Mouse (Mus musculus): Measurements from ENCODE around the gene Babam2. TPM values are rescaled to one million over a fixed set of nuclear protein-coding genes. Genes with fewer than 3 reads are reported as not detected.

Gene Babam2
- total RNA-seq, 2 experiments from 2014 or later, result 55.8 to 84.3 TPM

DNA sequence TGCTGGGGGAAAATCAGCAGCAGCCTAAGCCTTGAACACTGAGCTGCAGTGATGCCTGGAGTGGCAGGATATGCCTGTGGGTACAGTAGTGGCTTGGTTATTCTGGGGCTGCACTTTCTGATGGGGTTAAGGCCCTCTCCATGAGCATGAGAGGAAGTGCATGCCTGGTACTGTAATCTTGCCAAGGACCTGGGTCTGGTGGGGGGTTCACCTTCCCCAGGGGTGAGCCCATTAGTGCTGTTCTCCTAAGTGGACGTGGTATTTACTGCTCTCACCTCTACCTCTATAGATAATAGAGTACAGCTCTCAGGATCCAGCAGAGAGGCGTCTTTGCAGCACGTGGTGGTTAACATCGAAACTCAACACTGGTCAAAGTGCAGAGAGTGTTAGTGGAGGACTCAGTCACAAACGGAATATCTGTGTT, 16.4 kb downstream of the Babam2 start:
- DNase-seq, result no peak

DNA sequence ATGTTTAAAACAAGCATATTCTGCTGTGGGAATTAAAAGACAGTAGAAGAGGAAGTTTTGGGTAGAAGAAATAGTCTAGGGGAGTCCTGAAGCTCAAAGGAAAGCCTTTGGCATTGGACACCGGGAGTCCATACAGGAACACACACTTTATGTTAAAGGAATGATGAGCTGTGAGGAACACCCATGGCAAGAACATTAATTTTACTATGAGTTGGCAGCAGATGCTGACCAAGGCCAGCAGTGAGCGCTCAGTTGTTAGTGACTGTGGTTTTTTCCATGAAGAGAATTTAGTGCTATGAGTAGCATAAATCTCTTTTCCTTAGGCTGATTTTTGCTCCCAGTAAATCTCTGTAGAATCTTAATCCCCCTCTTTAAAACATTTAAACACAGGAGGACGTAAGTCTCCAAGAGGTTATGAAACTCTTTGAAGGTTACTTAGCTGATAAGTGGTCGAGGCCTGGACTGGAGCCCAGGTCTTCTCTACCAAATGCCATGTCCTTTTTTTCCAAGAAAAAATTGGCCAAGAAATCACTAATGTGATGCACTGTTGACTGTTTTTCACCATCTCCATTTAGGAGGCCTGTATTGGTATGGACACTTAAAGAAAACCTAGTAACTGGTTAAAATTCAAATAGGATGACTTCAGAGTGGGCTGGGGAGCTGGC, 18.1 kb downstream of the Babam2 start:
- DNase-seq, result peak; percentile 72

DNA sequence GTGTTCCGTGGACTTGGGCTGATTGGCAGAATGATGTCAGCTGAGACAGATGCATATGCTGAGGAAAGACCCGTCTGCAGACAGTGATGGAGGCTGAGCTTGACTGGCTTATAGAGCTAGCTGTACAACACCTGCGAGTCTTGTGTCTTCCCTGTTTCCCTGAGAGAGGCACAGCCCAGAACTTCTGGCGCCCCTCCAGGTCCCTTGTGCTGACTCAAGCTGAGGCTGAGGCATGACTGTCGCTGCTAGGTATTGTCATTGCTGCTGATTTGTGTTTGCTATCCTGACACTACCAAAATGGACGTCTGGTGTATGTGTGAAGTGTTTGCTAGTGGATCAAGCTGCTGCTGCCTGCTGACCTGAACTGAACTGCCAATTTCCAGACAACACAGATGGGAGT, 27.0 kb downstream of the Babam2 start:
- DNase-seq, result peak; percentile 41

- no peak for DNase-seq
These were observed 28.4 kb downstream of the Babam2 start for GRCm38 (mm10) chr5:31725885-31726284.

DNA sequence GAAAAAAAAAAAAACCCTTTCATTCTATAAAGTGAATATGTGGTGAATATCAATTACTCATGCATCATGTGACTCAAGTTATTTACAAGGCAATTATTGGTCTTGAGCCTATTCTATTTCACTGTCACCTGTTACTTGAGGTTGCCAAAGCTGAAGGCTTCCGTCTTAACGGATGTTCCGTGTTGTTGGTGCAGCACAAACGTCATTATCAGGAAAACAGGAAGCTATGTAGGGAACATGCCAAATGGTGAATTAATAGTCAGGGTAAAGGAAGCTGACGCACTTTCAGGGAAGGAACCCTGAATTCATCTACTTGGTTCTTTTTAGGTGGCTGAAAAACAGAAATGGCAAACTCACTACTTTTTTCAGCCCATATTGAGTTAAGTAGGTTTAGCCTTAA, 30.0 kb downstream of the Babam2 start:
- DNase-seq, result no peak

DNA sequence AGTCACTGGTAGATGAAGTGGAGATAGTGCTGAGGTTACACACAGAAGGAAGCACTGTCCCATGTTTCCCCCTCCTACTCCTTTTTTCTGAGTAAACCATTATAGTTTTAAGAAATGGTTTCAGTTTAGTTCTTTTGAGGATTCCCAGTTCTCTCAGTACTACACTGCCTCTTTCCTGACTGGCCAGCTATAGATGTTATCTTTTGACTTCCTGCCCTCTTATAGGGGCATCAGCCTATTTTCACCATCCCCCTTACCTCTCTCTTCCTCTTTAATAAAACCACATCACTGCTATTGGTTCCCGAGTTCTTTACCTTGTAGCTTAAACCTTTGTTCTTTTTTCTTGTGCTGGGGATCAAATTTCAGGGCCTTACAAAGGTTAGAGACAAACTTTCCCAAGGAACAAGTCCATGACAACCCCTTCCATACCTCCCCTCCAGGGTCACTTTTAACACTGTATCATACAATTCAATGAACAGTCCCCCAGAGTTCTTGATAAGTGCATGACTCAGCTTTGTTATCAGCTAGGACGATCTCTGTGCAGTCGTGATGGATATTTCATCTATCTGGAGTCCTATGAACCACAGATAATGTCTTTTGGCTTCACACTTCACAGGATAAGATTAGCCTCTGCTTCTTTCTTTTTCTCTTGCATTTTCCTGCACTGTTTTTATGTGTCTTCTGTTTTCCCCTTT, 35.3 kb downstream of the Babam2 start:
- no peak for DNase-seq

GRCm38 (mm10) chr5:31741931-31742330, 44.4 kb downstream of the Babam2 start:
- peak; percentile 35 for DNase-seq

DNA sequence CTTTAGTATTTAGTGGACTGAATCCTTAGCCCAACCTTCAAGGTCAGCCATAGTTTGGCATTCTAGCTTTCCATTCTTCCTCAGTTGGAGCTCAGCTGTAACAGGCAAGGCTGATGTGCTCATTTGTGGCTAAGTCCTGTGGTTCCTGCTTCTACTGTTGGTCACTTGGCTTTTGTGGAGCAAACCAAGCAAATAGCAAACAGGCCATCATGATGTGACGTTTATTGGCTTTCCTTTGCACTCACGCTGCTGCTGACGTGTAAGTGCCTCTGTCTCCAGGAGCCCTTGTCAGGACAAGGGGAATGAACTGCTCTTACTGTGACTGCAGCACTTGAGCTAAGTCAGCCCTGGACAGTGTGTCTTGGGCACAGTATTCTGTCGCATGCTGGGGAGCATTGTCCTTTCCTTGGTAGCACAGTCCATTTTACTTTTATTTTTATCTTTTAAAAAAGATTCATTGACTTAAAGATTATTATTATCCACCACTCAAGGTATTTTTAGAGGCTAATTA, 45.1 kb downstream of the Babam2 start:
- DNase-seq, result no peak

DNA sequence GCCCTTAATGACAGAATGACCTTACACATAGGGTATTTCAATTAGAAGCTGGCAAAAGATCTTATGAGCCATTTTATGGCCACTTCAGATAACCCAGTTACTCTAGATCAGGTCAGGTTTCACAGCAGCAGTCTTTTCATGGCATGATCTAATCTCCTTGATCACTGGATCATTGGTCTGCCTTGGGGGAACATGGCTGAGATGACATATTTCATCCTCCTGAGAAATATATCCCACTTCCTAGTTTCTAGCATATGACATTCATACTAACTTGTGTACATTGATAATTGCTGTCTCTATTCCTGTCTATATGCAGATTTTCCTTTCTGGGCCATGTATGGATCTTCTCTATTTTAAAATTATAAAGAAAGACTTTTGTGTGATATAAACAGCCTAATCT, 51.9 kb downstream of the Babam2 start:
- no peak for DNase-seq

DNA sequence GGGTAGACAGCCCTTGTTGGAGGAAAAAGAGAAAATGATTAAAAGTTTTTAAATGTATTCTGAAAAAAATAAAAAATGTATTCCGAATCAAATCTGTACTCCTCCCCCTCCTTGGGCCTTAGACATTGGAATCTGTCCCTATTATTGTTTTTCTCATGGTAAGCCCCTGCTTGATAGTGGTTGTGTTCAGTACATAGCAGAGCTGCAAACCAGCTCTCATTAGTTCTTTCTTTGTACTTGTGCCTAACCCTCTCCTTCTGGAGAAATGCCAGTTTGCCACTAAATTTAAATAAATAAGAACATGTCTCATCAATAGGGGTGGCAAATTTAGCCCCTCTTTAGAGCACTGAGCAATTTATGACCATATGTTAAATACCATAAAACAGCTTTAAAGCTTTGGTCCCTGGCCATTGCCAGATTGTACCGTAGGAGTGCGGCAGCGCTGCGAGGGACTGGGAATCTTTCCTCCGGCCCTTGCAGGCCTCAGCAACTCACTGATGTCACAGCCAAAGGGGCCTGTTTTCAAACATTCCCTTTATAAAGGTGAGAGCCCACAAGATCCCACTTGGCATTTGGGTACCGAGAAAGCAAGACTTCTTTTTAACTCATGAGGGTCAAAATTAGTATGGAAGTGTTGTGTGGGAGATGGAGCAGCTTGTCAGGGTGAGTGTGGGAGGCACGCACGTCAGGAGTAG, 52.9 kb downstream of the Babam2 start:
- DNase-seq, result no peak

- DNase-seq, result no peak
These were observed 53.5 kb downstream of the Babam2 start for GRCm38 (mm10) chr5:31750955-31751354.

- DNase-seq, result no peak
These were observed 57.1 kb downstream of the Babam2 start for GRCm38 (mm10) chr5:31754634-31755033.

GRCm38 (mm10) chr5:31755255-31755654, 57.8 kb downstream of the Babam2 start:
- DNase-seq, result no peak

- no peak for DNase-seq
These were observed 61.0 kb downstream of the Babam2 start for GRCm38 (mm10) chr5:31758310-31759091.

GRCm38 (mm10) chr5:31761836-31762235, 64.4 kb downstream of the Babam2 start:
- DNase-seq, result no peak

- no peak for DNase-seq
These were observed 65.3 kb downstream of the Babam2 start for GRCm38 (mm10) chr5:31762773-31763172.

DNA sequence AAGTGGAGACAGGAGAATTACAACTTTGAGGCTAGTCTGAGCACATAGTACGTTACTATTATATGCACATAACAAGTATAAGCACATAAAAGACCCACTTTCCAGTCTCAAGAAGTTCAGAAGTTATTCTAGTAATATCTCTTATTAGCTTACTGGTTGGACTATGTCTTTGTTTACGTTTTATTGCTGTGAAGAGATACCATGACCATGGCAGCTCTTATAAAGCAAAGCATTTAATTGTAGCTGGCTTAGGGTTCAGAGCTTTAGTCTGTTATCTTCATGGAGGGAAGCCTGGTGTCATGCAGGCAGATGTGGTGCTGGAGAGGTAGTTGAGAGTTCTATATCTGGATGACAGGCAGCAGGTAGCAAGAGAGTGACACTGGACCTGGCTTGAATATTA, 68.3 kb downstream of the Babam2 start:
- no peak for DNase-seq

GRCm38 (mm10) chr5:31766841-31767542, 69.5 kb downstream of the Babam2 start:
- no peak for DNase-seq

GRCm38 (mm10) chr5:31771486-31771885, 74.0 kb downstream of the Babam2 start:
- DNase-seq, result no peak

DNA sequence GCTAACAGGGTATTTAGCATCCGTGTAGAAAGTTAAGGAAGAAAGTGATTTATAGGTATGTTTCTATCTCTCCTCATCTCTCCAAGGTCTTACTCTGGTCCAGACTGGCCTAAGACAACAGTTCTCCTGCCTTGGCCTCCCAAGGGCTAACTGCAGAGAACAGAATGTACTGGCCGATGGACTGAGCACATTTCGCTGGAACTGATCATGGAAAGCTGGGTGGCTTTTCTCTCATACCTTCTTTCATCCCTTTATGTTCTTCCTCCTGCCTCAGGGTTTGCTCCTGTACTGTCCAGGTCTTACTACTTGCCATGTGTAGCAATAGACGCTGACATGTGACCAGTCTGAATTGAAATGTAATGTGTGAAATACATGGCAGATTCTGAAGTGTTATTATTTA, 74.4 kb downstream of the Babam2 start:
- DNase-seq, result no peak

DNA sequence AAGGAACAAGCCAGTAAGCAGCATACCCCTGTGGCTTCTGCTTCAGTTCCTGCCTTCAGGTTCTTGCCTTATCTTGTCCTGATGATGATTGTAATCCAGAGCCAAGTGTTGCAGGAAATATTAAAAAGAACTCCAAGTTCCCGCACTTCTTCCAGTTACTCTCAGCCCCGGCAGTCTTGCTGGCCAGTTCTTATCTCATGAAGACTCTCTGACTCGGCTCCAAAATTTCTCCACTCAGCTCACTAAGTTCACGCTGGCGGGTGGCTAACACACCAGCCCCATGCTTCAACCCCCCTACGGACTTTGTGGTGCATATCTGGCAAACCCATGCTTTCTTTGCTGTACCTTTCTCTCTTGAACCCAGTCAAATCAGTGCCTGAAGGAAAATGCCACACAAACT, 77.5 kb downstream of the Babam2 start:
- no peak for DNase-seq

GRCm38 (mm10) chr5:31781624-31782023, 84.1 kb downstream of the Babam2 start:
- DNase-seq, result no peak
